Mouse (Mus musculus): Measurements from ENCODE around the gene Pwwp2b.

- TF ChIP-seq CTCF (IDR thresholded peaks at IDR 0.05; ENCODE audit: extremely low read depth, insufficient read depth, low read length), result no peak
- no peak for TF ChIP-seq POLR2A (IDR thresholded peaks at IDR 0.05; ENCODE audit: extremely low read depth, insufficient read depth, low read length)
Observed at GRCm38 (mm10) chr7:139310487-139310951, 62.2 kb downstream of the Pwwp2b start.

Measured in cortical plate, adult 2 months (tissue).